Mouse (Mus musculus) heart, postnatal 0 days (tissue): ENCODE measurements around the gene Slc30a10.

Experiments used
- CTCF ChIP-seq: IDR thresholded peaks from 2 replicates; pipeline ENCODE4 v1.5.1; 2016; ENCODE audit warnings: antibody characterized with exemption, control low read depth, low read depth
- EP300 ChIP-seq: IDR thresholded peaks from 2 replicates; pipeline ENCODE4 v1.6.1; 2016; ENCODE audit warnings: antibody characterized with exemption, low read depth

- TF ChIP-seq CTCF (no peak), EP300 (no peak)
Observed at GRCm38 (mm10) chr1:185431998-185432317, 22.7 kb upstream of the Slc30a10 start.
